Mouse (Mus musculus) heart, embryonic 11.5 days (tissue): ENCODE measurements at regions not wholly inside any gene's neighbourhood (a gene's known extent, or its start where the extent isn't known, plus 50 kb on each side); places are given as distances from the start of the nearest gene placed in this dataset.

Experiments
- ATAC-seq: fragments of 200-750 bp; cut with Nextera tagmentation; replicated peaks from 2 replicates; pipeline ENCODE4 v1.8.0; 2017; ENCODE audit warnings: moderate library complexity; ENCODE audit not compliant: insufficient number of reproducible peaks, low FRiP score, low TSS enrichment
- H3K27ac ChIP-seq: fragments of 300-500 bp; sonication (generic); 2 replicates; pipeline ENCODE4 v1.5.1; 2014; ENCODE audit warnings: mild to moderate bottlenecking, low read depth, low read length
- H3K27me3 ChIP-seq: fragments of 300-500 bp; sonication (generic); 2 replicates; pipeline ENCODE4 v1.6.1; 2014; ENCODE audit warnings: mild to moderate bottlenecking, low read length, mixed read lengths; ENCODE audit not compliant: control insufficient read depth, insufficient read depth
- H3K36me3 ChIP-seq: fragments of 300-500 bp; sonication (generic); 2 replicates; pipeline ENCODE4 v1.6.1; 2014; ENCODE audit warnings: mild to moderate bottlenecking, low read length, moderate library complexity, mixed read lengths; ENCODE audit not compliant: control insufficient read depth, insufficient read depth
- H3K4me1 ChIP-seq: fragments of 300-500 bp; sonication (generic); 2 replicates; pipeline ENCODE4 v1.6.1; 2014; ENCODE audit warnings: low read length; ENCODE audit not compliant: control insufficient read depth, insufficient read depth
- H3K4me2 ChIP-seq: fragments of 300-500 bp; sonication (generic); 2 replicates; pipeline ENCODE4 v1.6.1; 2014; ENCODE audit warnings: mild to moderate bottlenecking, moderate library complexity
- H3K4me3 ChIP-seq: fragments of 300-500 bp; sonication (generic); 2 replicates; pipeline ENCODE4 v1.5.1; 2014; ENCODE audit warnings: low read depth, low read length
- H3K9ac ChIP-seq: fragments of 300-500 bp; sonication (generic); 2 replicates; pipeline ENCODE4 v1.6.1; 2014; ENCODE audit warnings: mild to moderate bottlenecking, low read depth, low read length, moderate library complexity
- H3K9me3 ChIP-seq: fragments of 300-500 bp; sonication (generic); replicated peaks from 2 replicates; pipeline ENCODE4 v1.6.1; 2016; ENCODE audit warnings: low read length; ENCODE audit not compliant: control insufficient read depth
- WGBS: fragments of 180-500 bp; shearing (Covaris S2); extraction: QIAGEN DNeasy Blood & Tissue Kit; methylation state at CpG from one replicate; pipeline ENCODE4 v1.1.7; 2014; ENCODE audit not compliant: insufficient replicate concordance; 5-methylcytosine and 5-hydroxymethylcytosine counted together

- no peaks in the 10 kb centered on the region for H3K9me3 ChIP-seq
- ATAC-seq = no peak
- 44% methylated on average over 6 of the region's 6 CpGs for WGBS
Measured at GRCm38 (mm10) chr16:39102151-39102550, 209.7 kb downstream of the Igsf11 start.

GRCm38 (mm10) chr16:39103360-39104095, 211.1 kb downstream of the Igsf11 start:
- no peak for ATAC-seq
- H3K9me3 ChIP-seq = no peaks in the 10 kb centered on the region
- no peaks in the 10 kb centered on the region for H3K4me1 ChIP-seq
- H3K4me3 ChIP-seq = no peak overlapping the region
- H3K4me2 ChIP-seq = no peak overlapping the region
- H3K27ac ChIP-seq = no peak overlapping the region
- H3K27me3 ChIP-seq = no peaks in the 10 kb centered on the region
- no peaks in the 10 kb centered on the region for H3K36me3 ChIP-seq
- H3K9ac ChIP-seq = no peak overlapping the region
- WGBS = 68% methylated on average over 9 of the region's 9 CpGs

More at GRCm38 (mm10) chr16:39102151-39102550, 209.7 kb downstream of the Igsf11 start:
- no peaks in the 10 kb centered on the region for H3K4me1 ChIP-seq
- H3K4me2 ChIP-seq = no peak overlapping the region
- H3K9ac ChIP-seq = no peak overlapping the region
- H3K27me3 ChIP-seq = no peaks in the 10 kb centered on the region
- H3K36me3 ChIP-seq = no peaks in the 10 kb centered on the region
- H3K4me3 ChIP-seq = no peak overlapping the region
- H3K27ac ChIP-seq = no peak overlapping the region

- H3K9me3 ChIP-seq = no peaks in the 10 kb centered on the region
- H3K9ac ChIP-seq = no peak overlapping the region
- H3K36me3 ChIP-seq = no peaks in the 10 kb centered on the region
- WGBS = 38% methylated on average over 15 of the region's 15 CpGs
- H3K4me3 ChIP-seq = no peak overlapping the region
- no peak overlapping the region for H3K27ac ChIP-seq
- no peak for ATAC-seq
- no peaks in the 10 kb centered on the region for H3K27me3 ChIP-seq
- no peaks in the 10 kb centered on the region for H3K4me1 ChIP-seq
- H3K4me2 ChIP-seq = no peak overlapping the region
Measured at GRCm38 (mm10) chr16:39109383-39110033, 217.0 kb downstream of the Igsf11 start.

- H3K27me3 ChIP-seq = no peaks in the 10 kb centered on the region
- H3K4me2 ChIP-seq = no peak overlapping the region
- WGBS = 77% methylated on average over 5 of the region's 5 CpGs
- no peak overlapping the region for H3K27ac ChIP-seq
- no peak overlapping the region for H3K4me3 ChIP-seq
- no peak for ATAC-seq
- no peaks in the 10 kb centered on the region for H3K36me3 ChIP-seq
- H3K4me1 ChIP-seq = no peaks in the 10 kb centered on the region
- H3K9ac ChIP-seq = no peak overlapping the region
- no peaks in the 10 kb centered on the region for H3K9me3 ChIP-seq
Measured at GRCm38 (mm10) chr16:39110089-39110488, 217.6 kb downstream of the Igsf11 start.

- 75% methylated on average over 3 of the region's 3 CpGs for WGBS
- no peaks in the 10 kb centered on the region for H3K4me1 ChIP-seq
- H3K9me3 ChIP-seq = no peaks in the 10 kb centered on the region
- no peak overlapping the region for H3K9ac ChIP-seq
- no peak overlapping the region for H3K4me2 ChIP-seq
- H3K4me3 ChIP-seq = no peak overlapping the region
- no peak for ATAC-seq
- H3K27me3 ChIP-seq = no peaks in the 10 kb centered on the region
- H3K36me3 ChIP-seq = no peaks in the 10 kb centered on the region
- H3K27ac ChIP-seq = no peak overlapping the region
Measured at GRCm38 (mm10) chr16:39118059-39118458, 225.6 kb downstream of the Igsf11 start.

- no peaks in the 10 kb centered on the region for H3K36me3 ChIP-seq
- WGBS = 36% methylated on average over 4 of the region's 4 CpGs
- H3K27ac ChIP-seq = no peak overlapping the region
- no peaks in the 10 kb centered on the region for H3K9me3 ChIP-seq
- H3K4me3 ChIP-seq = no peak overlapping the region
- no peak for ATAC-seq
- no peaks in the 10 kb centered on the region for H3K27me3 ChIP-seq
- H3K9ac ChIP-seq = no peak overlapping the region
- H3K4me1 ChIP-seq = no peaks in the 10 kb centered on the region
- no peak overlapping the region for H3K4me2 ChIP-seq
Measured at GRCm38 (mm10) chr16:39119811-39120210, 227.3 kb downstream of the Igsf11 start.

GRCm38 (mm10) chr16:39123445-39123952, 231.0 kb downstream of the Igsf11 start:
- no peak for ATAC-seq
- H3K4me2 ChIP-seq = no peak overlapping the region
- H3K36me3 ChIP-seq = no peaks in the 10 kb centered on the region
- no peak overlapping the region for H3K9ac ChIP-seq
- no peak overlapping the region for H3K27ac ChIP-seq
- 66% methylated on average over 8 of the region's 8 CpGs for WGBS
- H3K4me3 ChIP-seq = no peak overlapping the region
- no peaks in the 10 kb centered on the region for H3K9me3 ChIP-seq
- no peaks in the 10 kb centered on the region for H3K27me3 ChIP-seq
- H3K4me1 ChIP-seq = no peaks in the 10 kb centered on the region

- H3K27me3 ChIP-seq = no peaks in the 10 kb centered on the region
- H3K4me1 ChIP-seq = no peaks in the 10 kb centered on the region
- no peaks in the 10 kb centered on the region for H3K9me3 ChIP-seq
- no peak for ATAC-seq
- H3K36me3 ChIP-seq = no peaks in the 10 kb centered on the region
- WGBS = 84% methylated on average over 2 of the region's 2 CpGs
- no peak overlapping the region for H3K9ac ChIP-seq
- no peak overlapping the region for H3K4me2 ChIP-seq
- H3K27ac ChIP-seq = no peak overlapping the region
- no peak overlapping the region for H3K4me3 ChIP-seq
Measured at GRCm38 (mm10) chr16:39132459-39132858, 240.0 kb downstream of the Igsf11 start.
